Comparison of ENCODE assay signal across 21 mouse cellular contexts in genomic region chr4:64640056-64640455, GRCm38 (mm10).
"Had no signal": no experiment of that assay in that cellular context is flagged by ENCODE, and none has a peak within 500 bp of the region (broad histone marks: within the 10 kb centered on the region; RNA-seq: fewer than 3 reads in every experiment).

No protein-coding gene starts in this region.

- ATAC-seq: liver, postnatal 0 days; lung, postnatal 0 days; midbrain, embryonic 15.5 days had no signal

- H3K36me3 ChIP-seq: kidney, embryonic 15.5 days; limb, embryonic 10.5 days; limb, embryonic 13.5 days; midbrain, embryonic 12.5 days; midbrain, embryonic 15.5 days; neural tube, embryonic 12.5 days; neural tube, embryonic 15.5 days had no signal

- H3K9ac ChIP-seq: kidney, embryonic 15.5 days; limb, embryonic 13.5 days; liver, embryonic 14.5 days; liver, postnatal 0 days; lung, embryonic 14.5 days; midbrain, embryonic 12.5 days; midbrain, embryonic 15.5 days; neural tube, embryonic 12.5 days; neural tube, embryonic 15.5 days had no signal

- H3K4me2 ChIP-seq: kidney, embryonic 15.5 days; limb, embryonic 13.5 days; lung, embryonic 14.5 days; midbrain, embryonic 12.5 days; midbrain, embryonic 15.5 days; neural tube, embryonic 12.5 days; neural tube, embryonic 15.5 days had no signal

- DNase-seq: kidney, adult 18-20 months; kidney, postnatal 10 days; kidney, postnatal 36 days; liver; liver, postnatal 0 days; lung, embryonic 14.5 days; right cerebral cortex, adult 18-20 months; right cerebral cortex, postnatal 14 days; right cerebral cortex, postnatal 4 days; thymus, postnatal 25 days had no signal

- H3K9me3 ChIP-seq: kidney, embryonic 15.5 days; limb, embryonic 10.5 days; limb, embryonic 13.5 days; midbrain, embryonic 12.5 days; midbrain, embryonic 15.5 days; neural tube, embryonic 12.5 days; neural tube, embryonic 15.5 days had no signal

- H3K27me3 ChIP-seq: kidney, embryonic 15.5 days; limb, embryonic 13.5 days; midbrain, embryonic 12.5 days; midbrain, embryonic 15.5 days; neural tube, embryonic 12.5 days; neural tube, embryonic 15.5 days had no signal

- H3K27ac ChIP-seq: kidney, embryonic 15.5 days; limb, embryonic 10.5 days; limb, embryonic 13.5 days; liver, embryonic 14.5 days; macrophage; midbrain, embryonic 12.5 days; midbrain, embryonic 15.5 days; neural tube, embryonic 12.5 days; neural tube, embryonic 15.5 days; stomach, postnatal 0 days had no signal

- H3K4me1 ChIP-seq: kidney, embryonic 15.5 days; limb, embryonic 10.5 days; limb, embryonic 13.5 days; midbrain, embryonic 12.5 days; midbrain, embryonic 15.5 days; neural tube, embryonic 12.5 days; neural tube, embryonic 15.5 days had no signal

- H3K4me3 ChIP-seq: kidney, embryonic 15.5 days; limb, embryonic 10.5 days; limb, embryonic 13.5 days; midbrain, embryonic 12.5 days; midbrain, embryonic 15.5 days; neural tube, embryonic 12.5 days; neural tube, embryonic 15.5 days had no signal
